Mouse (Mus musculus) megakaryocyte, embryonic 14.5 days (primary cell): ENCODE data around the gene Gli2. TPM values are rescaled to one million over a fixed set of nuclear protein-coding genes. Genes with fewer than 3 reads are reported as not detected.

Experiments
- H3K27me3 ChIP-seq: replicated peaks from 2 replicates; pipeline ENCODE3; 2012; ENCODE audit warnings: inconsistent platforms
- H3K36me3 ChIP-seq: replicated peaks from 2 replicates; pipeline ENCODE3; 2012; ENCODE audit warnings: low read length, inconsistent platforms, mixed read lengths
- H3K4me1 ChIP-seq: 2 replicates; pipeline ENCODE4 v1.6.1; 2012; ENCODE audit warnings: inconsistent platforms
- H3K4me3 ChIP-seq: replicated peaks from 2 replicates; pipeline ENCODE3; 2012; ENCODE audit warnings: moderate library complexity, mild to moderate bottlenecking, inconsistent platforms
- H3K9me3 ChIP-seq: 2 replicates; pipeline ENCODE4 v1.6.1; 2012; ENCODE audit warnings: inconsistent platforms
- FLI1 ChIP-seq: IDR thresholded peaks from 2 replicates; pipeline ENCODE4 v1.6.1; 2012; ENCODE audit warnings: low read length, inconsistent platforms, mixed read lengths
- GATA1 ChIP-seq: IDR thresholded peaks from 3 replicates; pipeline ENCODE4 v1.6.1; 2012; ENCODE audit warnings: mixed read lengths, low read length, inconsistent platforms, borderline replicate concordance
- polyA plus RNA-seq: library from polyadenylated mRNA; stranded (reverse); fragments of >175 nt; gene quantifications from 2 replicates; pipeline ENCODE4 v1.2.3, GENCODE M21; 2012; ENCODE audit warnings: low replicate concordance; ENCODE audit not compliant: insufficient read depth

Gli2 gene
- polyA plus RNA-seq, 1 experiment, result not detected

DNA sequence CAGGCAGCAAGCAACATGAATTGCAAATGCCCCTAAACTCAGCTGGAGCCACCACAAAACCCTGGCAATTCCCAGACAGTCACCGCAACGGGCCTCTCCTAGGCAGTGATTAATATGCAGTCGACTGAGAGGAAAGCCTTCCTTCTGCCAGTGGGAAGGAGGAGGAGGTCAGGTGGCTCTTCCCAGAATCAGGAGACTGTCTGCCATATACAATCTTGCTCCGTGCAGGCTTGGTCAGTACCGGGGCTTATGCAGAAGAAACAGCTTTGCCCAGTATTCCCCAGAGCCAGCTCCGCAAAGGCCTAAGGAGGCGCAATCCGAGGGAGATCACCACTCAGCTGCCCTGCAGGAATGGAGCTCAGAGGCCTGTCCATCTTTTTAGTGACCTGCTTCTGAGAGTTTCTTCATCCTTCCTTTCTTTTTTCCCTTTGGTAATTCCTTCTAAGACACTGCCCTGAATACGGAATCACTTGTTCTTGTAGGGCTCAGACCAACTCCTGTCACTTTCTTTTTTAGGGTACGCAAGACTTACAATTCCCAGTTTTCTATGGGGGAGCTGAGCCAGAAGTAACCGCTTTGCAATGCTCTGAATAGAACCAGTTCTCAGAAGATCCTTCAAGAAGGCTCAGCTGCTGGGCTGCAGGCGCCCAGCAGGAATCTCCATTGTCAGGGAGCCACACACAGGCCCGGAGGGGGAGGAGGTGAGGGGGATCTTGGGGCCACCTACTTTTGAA is 142.6 kb downstream of the Gli2 start:
- H3K9me3 ChIP-seq, result peaks cover 4% of the 10 kb centered on the region; the same call in 1 of the 2 replicates
- no peaks in the 10 kb centered on the region for H3K27me3 ChIP-seq
- no peaks in the 10 kb centered on the region for H3K36me3 ChIP-seq
- H3K4me3 ChIP-seq, result no peak overlapping the region
- TF ChIP-seq FLI1 (no peak), GATA1 (no peak)
- H3K4me1 ChIP-seq, result no peaks in the 10 kb centered on the region

DNA sequence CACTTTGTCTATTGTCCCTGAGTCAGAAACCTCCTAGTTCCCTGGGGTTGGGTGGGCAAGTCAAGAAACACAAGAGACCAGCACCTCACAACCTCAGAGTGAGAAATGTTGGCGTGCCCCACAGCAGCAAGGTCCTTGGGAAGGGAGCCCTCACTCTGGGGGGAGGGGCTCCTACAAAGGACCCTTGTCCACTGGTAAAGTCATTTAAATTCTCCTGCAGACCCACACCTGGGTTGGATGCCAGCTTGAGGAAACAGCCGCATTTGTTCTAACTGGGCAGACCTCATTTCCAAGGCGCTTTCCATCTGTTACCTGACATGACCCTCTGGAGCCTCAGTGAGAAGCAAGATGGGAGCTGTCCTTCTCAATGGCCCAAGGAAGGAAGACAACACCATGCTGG is 144.4 kb downstream of the Gli2 start:
- Histone ChIP-seq H3K27me3 (no peaks in the 10 kb centered on the region), H3K36me3 (no peaks in the 10 kb centered on the region), H3K4me3 (no peak overlapping the region), H3K4me1 (no peaks in the 10 kb centered on the region), H3K9me3 (peaks cover 7% of the 10 kb centered on the region)
- no peak for TF ChIP-seq GATA1
- no peak for TF ChIP-seq FLI1

DNA sequence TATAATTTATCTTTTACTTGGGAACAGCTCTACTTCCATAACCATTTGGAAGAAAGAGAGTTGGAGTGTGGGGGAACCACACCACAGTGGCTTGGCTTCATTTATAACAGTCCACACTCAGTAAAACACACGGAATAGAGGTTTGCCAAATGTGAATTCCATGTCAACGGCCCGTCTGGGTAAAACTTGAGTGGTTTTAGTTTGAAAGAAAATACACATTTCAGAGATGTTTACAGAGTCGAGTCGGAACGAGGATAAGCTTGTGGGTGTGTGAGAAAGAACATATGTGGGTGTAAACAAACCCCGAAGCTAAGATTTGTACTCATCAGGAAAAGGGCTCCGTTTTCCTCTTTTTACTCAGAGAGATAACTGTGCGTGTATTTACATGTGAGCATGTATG is 145.8 kb downstream of the Gli2 start:
- Histone ChIP-seq H3K27me3 (no peaks in the 10 kb centered on the region), H3K36me3 (no peaks in the 10 kb centered on the region), H3K9me3 (peaks cover 7% of the 10 kb centered on the region), H3K4me3 (no peak overlapping the region), H3K4me1 (no peaks in the 10 kb centered on the region)
- no peak for TF ChIP-seq FLI1

DNA sequence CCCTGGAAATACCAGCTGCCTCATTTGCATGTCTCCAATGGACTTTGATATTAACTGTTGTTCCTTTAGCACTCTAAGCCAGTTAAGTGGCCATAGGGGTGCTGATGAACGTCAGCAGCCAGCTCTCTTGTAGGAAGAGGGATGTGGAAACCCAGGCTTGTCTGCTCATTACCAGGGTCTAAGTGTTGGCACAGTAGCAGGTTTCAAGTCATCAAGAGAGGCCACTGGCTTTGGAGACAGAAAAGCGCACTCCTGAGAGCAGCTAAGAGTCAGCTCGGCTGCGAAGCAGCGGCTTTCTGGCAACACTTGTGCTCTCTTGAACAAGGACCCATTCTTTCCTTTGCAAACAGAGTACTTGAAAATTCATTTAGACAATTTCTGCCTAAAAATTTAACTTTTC is 148.1 kb downstream of the Gli2 start:
- H3K4me1 ChIP-seq, result no peaks in the 10 kb centered on the region
- H3K36me3 ChIP-seq, result no peaks in the 10 kb centered on the region
- H3K4me3 ChIP-seq, result no peak overlapping the region
- no peaks in the 10 kb centered on the region for H3K27me3 ChIP-seq
- TF ChIP-seq FLI1 (no peak), GATA1 (no peak)
- H3K9me3 ChIP-seq, result peaks cover 7% of the 10 kb centered on the region

DNA sequence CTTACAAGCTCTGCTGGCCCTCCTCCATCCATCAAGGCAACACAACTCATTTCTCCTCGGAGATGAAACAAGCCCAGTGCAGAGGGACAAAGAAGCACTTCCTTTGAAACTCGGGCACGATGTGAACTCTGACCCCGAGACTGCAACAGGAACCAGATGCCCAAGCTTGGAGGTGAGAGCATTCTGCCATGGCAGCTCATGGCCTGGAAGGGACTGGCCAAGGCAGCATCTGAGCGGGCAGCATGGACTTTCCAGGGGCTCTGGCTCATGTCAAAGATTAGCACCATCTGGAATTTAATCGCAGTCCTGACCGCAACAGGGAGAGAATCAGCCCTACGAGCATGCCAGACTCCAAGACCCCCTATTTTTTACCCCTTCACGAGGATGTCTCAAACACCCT is 148.5 kb downstream of the Gli2 start:
- peaks cover 7% of the 10 kb centered on the region for H3K9me3 ChIP-seq
- TF ChIP-seq GATA1 (no peak), FLI1 (no peak)
- no peak overlapping the region for H3K4me3 ChIP-seq
- no peaks in the 10 kb centered on the region for H3K27me3 ChIP-seq
- H3K36me3 ChIP-seq, result no peaks in the 10 kb centered on the region
- H3K4me1 ChIP-seq, result no peaks in the 10 kb centered on the region

DNA sequence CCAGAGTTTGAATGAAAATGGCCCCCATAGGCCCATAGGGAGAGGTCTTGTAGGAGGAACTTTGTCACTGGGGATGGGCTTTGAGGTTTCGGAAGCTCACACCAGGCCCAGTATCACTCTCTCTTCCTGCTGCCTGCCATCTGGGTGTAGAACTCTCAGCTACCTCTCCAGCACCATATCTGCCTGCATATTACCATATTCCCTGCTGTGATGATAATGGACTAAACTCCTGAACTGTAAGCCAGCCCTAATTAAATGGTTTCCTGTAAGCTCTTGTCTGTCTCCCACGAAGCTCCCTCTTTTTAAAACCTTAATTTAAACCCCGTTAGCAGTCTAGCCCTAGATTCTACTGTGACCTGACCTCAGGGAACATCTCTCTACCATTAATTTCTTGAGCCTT is 149.0 kb downstream of the Gli2 start:
- Histone ChIP-seq H3K4me1 (no peaks in the 10 kb centered on the region), H3K27me3 (no peaks in the 10 kb centered on the region), H3K9me3 (peaks cover 7% of the 10 kb centered on the region), H3K4me3 (no peak overlapping the region), H3K36me3 (no peaks in the 10 kb centered on the region)
- TF ChIP-seq FLI1, result no peak
- TF ChIP-seq GATA1, result no peak

DNA sequence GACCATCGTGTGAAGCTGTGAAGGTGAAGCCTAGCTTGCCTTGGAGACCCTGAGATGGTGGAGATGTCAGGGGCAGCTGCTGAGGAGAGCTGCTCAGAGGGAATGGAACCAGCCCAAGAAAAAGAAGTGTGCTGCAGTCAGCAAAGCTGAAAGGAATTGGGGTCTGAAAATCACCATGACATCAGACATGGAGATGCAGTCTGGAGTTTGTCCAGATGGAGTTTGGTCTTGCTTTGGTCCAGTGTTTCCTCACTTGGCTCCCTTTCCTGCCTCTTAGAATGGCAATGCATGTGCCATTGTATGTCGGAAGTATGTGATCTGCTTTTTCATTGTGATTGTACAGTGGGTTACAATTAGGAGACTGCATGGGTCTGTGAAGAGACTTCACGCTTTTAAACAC is 149.7 kb downstream of the Gli2 start:
- H3K36me3 ChIP-seq, result no peaks in the 10 kb centered on the region
- H3K4me1 ChIP-seq, result no peaks in the 10 kb centered on the region
- peaks cover 3% of the 10 kb centered on the region; the same call in 1 of the 2 replicates for H3K9me3 ChIP-seq
- no peaks in the 10 kb centered on the region for H3K27me3 ChIP-seq
- H3K4me3 ChIP-seq, result no peak overlapping the region
- no peak for TF ChIP-seq GATA1
- TF ChIP-seq FLI1, result no peak

DNA sequence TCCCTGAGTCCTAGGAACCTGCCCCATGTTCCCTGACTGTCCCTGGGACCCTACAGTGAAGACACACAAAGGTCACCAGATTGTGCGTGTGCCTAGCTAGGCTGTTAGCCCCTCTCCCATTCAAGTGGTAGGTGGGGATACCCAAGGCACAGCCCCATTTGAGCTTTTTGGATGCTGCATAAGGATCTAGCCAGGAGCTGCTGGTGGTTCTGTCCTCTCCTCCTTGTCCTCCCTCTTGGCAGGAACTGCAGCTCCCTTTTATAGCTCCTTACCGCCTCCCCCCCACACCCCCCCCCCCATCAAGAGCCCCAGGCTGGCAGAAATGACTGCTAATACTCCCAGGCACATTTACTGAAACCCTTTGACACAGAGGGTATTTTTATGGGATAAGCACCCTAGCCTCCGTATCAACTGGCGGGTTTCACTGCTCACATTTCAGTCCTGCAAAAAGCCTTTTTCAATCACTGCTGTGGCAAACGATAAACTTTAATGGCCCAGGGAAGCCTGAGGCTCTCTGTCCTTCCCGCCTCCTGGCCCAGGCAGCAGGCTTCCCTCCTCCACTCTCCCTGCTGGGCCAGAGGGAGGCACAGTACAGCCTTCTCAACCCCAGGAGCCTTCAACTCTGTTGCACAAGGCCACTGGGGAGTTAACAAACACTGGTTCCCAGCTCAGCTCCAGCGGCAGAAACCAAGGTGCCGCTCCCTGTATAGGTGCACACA is 151.4 kb downstream of the Gli2 start:
- no peak for TF ChIP-seq GATA1
- TF ChIP-seq FLI1, result no peak
- no peaks in the 10 kb centered on the region for H3K4me1 ChIP-seq
- no peaks in the 10 kb centered on the region for H3K27me3 ChIP-seq
- H3K36me3 ChIP-seq, result no peaks in the 10 kb centered on the region
- H3K9me3 ChIP-seq, result peaks cover 7% of the 10 kb centered on the region
- no peak overlapping the region for H3K4me3 ChIP-seq

DNA sequence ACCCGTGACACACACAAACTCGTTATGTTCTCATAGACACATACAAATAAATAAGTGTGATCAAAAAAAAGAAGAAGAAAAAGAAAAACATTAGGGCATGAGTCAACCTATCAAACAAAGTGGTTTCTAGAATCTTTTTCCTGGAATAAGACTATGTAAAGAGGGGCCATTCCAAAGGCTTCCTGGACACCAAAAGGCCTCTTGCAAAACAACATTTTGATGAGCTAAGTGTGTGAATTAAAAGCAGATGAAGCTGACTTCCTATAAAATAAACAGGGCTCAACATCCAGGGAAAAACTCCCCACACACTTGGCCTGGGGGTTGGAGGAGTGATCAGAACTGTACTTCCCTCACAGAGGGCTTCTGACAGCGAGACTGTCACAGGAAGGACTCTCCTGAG is 155.1 kb downstream of the Gli2 start:
- H3K36me3 ChIP-seq, result no peaks in the 10 kb centered on the region
- no peaks in the 10 kb centered on the region for H3K27me3 ChIP-seq
- no peaks in the 10 kb centered on the region for H3K4me1 ChIP-seq
- no peak overlapping the region for H3K4me3 ChIP-seq
- TF ChIP-seq GATA1 (no peak), FLI1 (no peak)
- peaks cover 7% of the 10 kb centered on the region; the same call in 1 of the 2 replicates for H3K9me3 ChIP-seq

DNA sequence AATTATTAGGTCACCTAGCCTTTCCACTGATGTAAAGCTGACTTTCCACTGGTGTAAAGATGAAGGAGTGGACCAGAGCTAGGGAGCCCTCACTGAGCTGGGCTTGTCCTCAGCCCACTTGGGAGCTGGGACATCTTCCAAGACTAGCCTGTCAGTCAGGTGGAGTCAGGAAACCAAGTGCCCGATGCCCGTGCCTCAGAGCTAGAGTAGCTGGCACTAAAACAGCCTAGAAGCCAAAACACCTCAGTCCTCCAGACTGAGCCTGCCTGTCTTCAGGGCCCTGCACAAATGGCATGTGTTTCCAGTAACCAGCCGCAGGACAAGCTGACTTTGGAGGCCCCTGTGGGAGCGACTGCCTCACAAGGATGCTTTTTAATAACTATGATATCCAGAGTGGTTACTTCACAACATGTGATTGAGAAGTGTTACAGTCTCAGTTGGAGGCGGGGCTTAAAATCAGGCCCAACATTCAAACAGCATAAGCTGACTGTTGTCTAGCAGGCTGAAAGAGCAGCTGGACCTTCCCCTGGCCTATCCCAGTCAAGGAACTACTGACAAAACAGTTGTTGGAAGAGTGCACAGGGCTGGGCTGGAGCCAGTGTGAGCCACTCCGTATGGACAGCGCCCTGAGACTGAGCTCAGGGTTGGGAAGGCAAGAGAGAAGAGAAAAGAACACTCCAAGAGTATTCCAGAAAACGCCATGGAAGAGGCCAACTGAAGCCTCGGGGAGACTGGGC is 158.2 kb downstream of the Gli2 start:
- Histone ChIP-seq H3K9me3 (peaks cover 7% of the 10 kb centered on the region; the same call in 1 of the 2 replicates), H3K4me1 (no peaks in the 10 kb centered on the region), H3K36me3 (no peaks in the 10 kb centered on the region), H3K27me3 (no peaks in the 10 kb centered on the region), H3K4me3 (no peak overlapping the region)
- no peak for TF ChIP-seq GATA1
- TF ChIP-seq FLI1, result no peak
